Mouse (Mus musculus): ENCODE results near the gene Gm21778.
"Not testable (repeated sequence)": the region's sequence is repeated elsewhere in the genome, so short reads cannot be mapped to it uniquely, and the experiment has no call there.

The Gm21778 gene

GRCm38 (mm10) chrY:5942160-5942559, at the start of gene Gm21778:
Gene Gm21778, plus strand, starts transcription at chrY:5942460.
- DNase-seq, result not testable (repeated sequence)
